Comparison of ENCODE assay signal across 10 mouse cellular contexts in genomic region chr1:192415813-192416212, GRCm38 (mm10).
DNase-seq lines count a peak whose midpoint lies in the region; ATAC-seq and TF ChIP-seq lines count a peak whose summit lies in the region.
"Had no signal": no experiment of that assay in that cellular context is flagged by ENCODE, and none has a peak within 500 bp of the region (broad histone marks: within the 10 kb centered on the region; RNA-seq: fewer than 3 reads in every experiment).

No protein-coding gene starts in this region.

- no peaks in the 10 kb centered on the region for H3K9me3 ChIP-seq in intestine, embryonic 16.5 days (ENCODE audit: control insufficient read depth, low read length)
- no peaks in the 10 kb centered on the region for H3K9me3 ChIP-seq in intestine, embryonic 15.5 days
- H3K9me3 ChIP-seq in intestine, postnatal 0 days (ENCODE audit: control insufficient read depth), result no peaks in the 10 kb centered on the region
- H3K9me3 ChIP-seq: liver, embryonic 15.5 days had no signal

- no peaks in the 10 kb centered on the region for H3K4me1 ChIP-seq in intestine, embryonic 16.5 days (ENCODE audit: control insufficient read depth, insufficient read depth, low read length)
- no peaks in the 10 kb centered on the region for H3K4me1 ChIP-seq in intestine, embryonic 15.5 days (replicated peaks)
- H3K4me1 ChIP-seq in intestine, postnatal 0 days (replicated peaks; ENCODE audit: control insufficient read depth, insufficient read depth, low read length), result 0 out of 2 replicates have a peak, but pooled peaks cover 6% of the 10 kb centered on the region
- H3K4me1 ChIP-seq: liver, embryonic 15.5 days had no signal

- no peaks in the 10 kb centered on the region for H3K27me3 ChIP-seq in intestine, embryonic 16.5 days (replicated peaks; ENCODE audit: control insufficient read depth, insufficient read depth, low read length)
- H3K27me3 ChIP-seq in intestine, embryonic 15.5 days (replicated peaks), result no peaks in the 10 kb centered on the region
- no peaks in the 10 kb centered on the region for H3K27me3 ChIP-seq in intestine, postnatal 0 days (replicated peaks; ENCODE audit: control insufficient read depth, insufficient read depth, low read length)

- no peak overlapping the region for H3K4me2 ChIP-seq in intestine, embryonic 16.5 days (ENCODE audit: low read depth, low read length)
- H3K4me2 ChIP-seq in intestine, embryonic 15.5 days (replicated peaks), result no peak overlapping the region
- H3K4me2 ChIP-seq in intestine, postnatal 0 days (replicated peaks; ENCODE audit: low read depth), result no peak overlapping the region
- H3K4me2 ChIP-seq: liver, embryonic 15.5 days had no signal

- peak; percentile 55; the same call in 1 of the 2 replicates for ATAC-seq in intestine, embryonic 16.5 days
- ATAC-seq in intestine, embryonic 15.5 days, result no peak
- peak; percentile 80 for ATAC-seq in intestine, postnatal 0 days

- H3K27ac ChIP-seq in intestine, embryonic 16.5 days (ENCODE audit: low read length), result no peak overlapping the region
- H3K27ac ChIP-seq in intestine, embryonic 15.5 days, result no peak overlapping the region
- no peak overlapping the region for H3K27ac ChIP-seq in intestine, postnatal 0 days (ENCODE audit: low read depth, low read length)
- H3K27ac ChIP-seq: liver, embryonic 15.5 days had no signal

- H3K9ac ChIP-seq in intestine, embryonic 16.5 days (ENCODE audit: low read depth, low read length), result no peak overlapping the region
- no peak overlapping the region for H3K9ac ChIP-seq in intestine, embryonic 15.5 days
- H3K9ac ChIP-seq in intestine, postnatal 0 days (ENCODE audit: low read depth, low read length), result no peak overlapping the region
- H3K9ac ChIP-seq: liver, embryonic 15.5 days had no signal

- peak; percentile 54 for DNase-seq in right cerebral cortex, adult 18-20 months
- no peak for DNase-seq in right cerebral cortex, postnatal 4 days
- DNase-seq in adrenal gland, adult 2 months, result no peak
- DNase-seq in neural tube, embryonic 10.5 days (ENCODE audit: extremely low spot score, low spot score), result no peak
- DNase-seq: heart, postnatal 4 days; thymus, postnatal 14 days had no signal

- no peaks in the 10 kb centered on the region for H3K36me3 ChIP-seq in intestine, embryonic 16.5 days (ENCODE audit: control insufficient read depth, insufficient read depth, low read length)
- H3K36me3 ChIP-seq in intestine, embryonic 15.5 days, result no peaks in the 10 kb centered on the region
- H3K36me3 ChIP-seq in intestine, postnatal 0 days (ENCODE audit: control insufficient read depth, insufficient read depth), result no peaks in the 10 kb centered on the region
- H3K36me3 ChIP-seq: liver, embryonic 15.5 days had no signal

- no peak for TF ChIP-seq CTCF in intestine, postnatal 0 days (IDR thresholded peaks at IDR 0.05; ENCODE audit: low read depth)

- no peak overlapping the region for H3K4me3 ChIP-seq in intestine, embryonic 16.5 days (ENCODE audit: low read length)
- H3K4me3 ChIP-seq in intestine, embryonic 15.5 days (replicated peaks), result no peak overlapping the region
- H3K4me3 ChIP-seq in intestine, postnatal 0 days (ENCODE audit: low read depth, low read length), result no peak overlapping the region
- H3K4me3 ChIP-seq: liver, embryonic 15.5 days had no signal

- 56% methylated on average over 3 of the region's 3 CpGs for WGBS in intestine, embryonic 16.5 days
- whole genome bisulfite sequencing in intestine, embryonic 15.5 days, result 48% methylated on average over 3 of the region's 3 CpGs
- WGBS in intestine, postnatal 0 days, result 46% methylated on average over 3 of the region's 3 CpGs
